20 mouse cellular contexts compared by ENCODE assay signal in genomic region chr16:30654226-30654625, GRCm38 (mm10). TPM values are rescaled to one million over a fixed set of nuclear protein-coding genes. Genes with fewer than 3 reads are reported as not detected.
A peak's percentile ranks its signal among the peaks of the same experiment; 100 is the strongest.
DNase-seq lines count a peak whose midpoint lies in the region; ATAC-seq and TF ChIP-seq lines count a peak whose summit lies in the region.
"Had no signal": no experiment of that assay in that cellular context is flagged by ENCODE, and none has a peak within 500 bp of the region (broad histone marks: within the 10 kb centered on the region; RNA-seq: fewer than 3 reads in every experiment).

No protein-coding gene starts in this region.

- peaks cover 23% of the 10 kb centered on the region for H3K4me1 ChIP-seq in lung, embryonic 15.5 days
- H3K4me1 ChIP-seq in lung, postnatal 0 days (ENCODE audit: insufficient read depth, low read depth, low read length) = no peaks in the 10 kb centered on the region
- no peaks in the 10 kb centered on the region for H3K4me1 ChIP-seq in heart, postnatal 0 days (ENCODE audit: control insufficient read depth, insufficient read depth)
- peaks cover 20% of the 10 kb centered on the region for H3K4me1 ChIP-seq in midbrain, embryonic 10.5 days
- H3K4me1 ChIP-seq: liver, embryonic 12.5 days; neural tube, embryonic 12.5 days had no signal

- H3K4me3 ChIP-seq in lung, embryonic 15.5 days = no peak overlapping the region
- no peak overlapping the region for H3K4me3 ChIP-seq in lung, postnatal 0 days (ENCODE audit: low read depth, low read length)
- no peak overlapping the region for H3K4me3 ChIP-seq in heart, postnatal 0 days (ENCODE audit: low read depth, low read length)
- no peak overlapping the region for H3K4me3 ChIP-seq in midbrain, embryonic 10.5 days
- H3K4me3 ChIP-seq: forebrain, embryonic 12.5 days; hindbrain, embryonic 15.5 days; limb, embryonic 12.5 days; liver, embryonic 12.5 days; midbrain, embryonic 12.5 days; neural tube, embryonic 12.5 days had no signal

- H3K4me2 ChIP-seq in lung, embryonic 15.5 days = no peak overlapping the region
- H3K4me2 ChIP-seq in lung, postnatal 0 days (replicated peaks; ENCODE audit: low read depth, low read length) = no peak overlapping the region
- H3K4me2 ChIP-seq in heart, postnatal 0 days (ENCODE audit: low read depth, low read length) = no peak overlapping the region
- H3K4me2 ChIP-seq: forebrain, embryonic 12.5 days; hindbrain, embryonic 15.5 days; limb, embryonic 12.5 days; liver, embryonic 12.5 days; lung, embryonic 14.5 days; midbrain, embryonic 12.5 days; neural tube, embryonic 12.5 days had no signal

- peak overlapping the region; percentile 75 for H3K27ac ChIP-seq in lung, embryonic 15.5 days
- no peak overlapping the region for H3K27ac ChIP-seq in lung, postnatal 0 days (ENCODE audit: low read length)
- peak overlapping the region; percentile 64 for H3K27ac ChIP-seq in heart, postnatal 0 days (ENCODE audit: low read depth)
- H3K27ac ChIP-seq in midbrain, embryonic 10.5 days (replicated peaks) = no peak overlapping the region
- H3K27ac ChIP-seq: forebrain, embryonic 12.5 days; kidney, postnatal 0 days; limb, embryonic 12.5 days; liver, embryonic 12.5 days; midbrain, embryonic 12.5 days; neural tube, embryonic 12.5 days had no signal

- no peak for TF ChIP-seq EP300 in lung, postnatal 0 days (IDR thresholded peaks at IDR 0.05)
- TF ChIP-seq EP300 in heart, postnatal 0 days (IDR thresholded peaks at IDR 0.05; ENCODE audit: low read depth) = no peak

- intact Hi-C loops in left cerebral cortex, postnatal 10 days (cut with DNase I) = loop anchor here (5.0 kb wide), 1 partner anchor 52 kb away; no protein-coding TSS in a partner anchor

- H3K36me3 ChIP-seq in lung, embryonic 15.5 days = no peaks in the 10 kb centered on the region
- H3K36me3 ChIP-seq in lung, postnatal 0 days (ENCODE audit: insufficient read depth, low read length) = no peaks in the 10 kb centered on the region
- H3K36me3 ChIP-seq in heart, postnatal 0 days (replicated peaks; ENCODE audit: control insufficient read depth, insufficient read depth, low read length) = no peaks in the 10 kb centered on the region
- no peaks in the 10 kb centered on the region for H3K36me3 ChIP-seq in midbrain, embryonic 10.5 days
- H3K36me3 ChIP-seq: forebrain, embryonic 12.5 days; hindbrain, embryonic 15.5 days; limb, embryonic 12.5 days; liver, embryonic 12.5 days; midbrain, embryonic 12.5 days; neural tube, embryonic 12.5 days had no signal

- ATAC-seq in lung, embryonic 15.5 days (ENCODE audit: borderline replicate concordance, extremely low read depth, low FRiP score, low TSS enrichment) = no peak
- no peak for ATAC-seq in lung, postnatal 0 days
- ATAC-seq in heart, postnatal 0 days (ENCODE audit: insufficient read depth, low read depth) = no peak
- ATAC-seq: CD4-positive, CD25-positive, alpha-beta regulatory T cell, adult 4 months; intestine, embryonic 16.5 days; liver, embryonic 12.5 days had no signal

- no peak for TF ChIP-seq CTCF in lung, postnatal 0 days (IDR thresholded peaks at IDR 0.05)
- no peak for TF ChIP-seq CTCF in heart, postnatal 0 days (IDR thresholded peaks at IDR 0.05; ENCODE audit: low read depth)

- no peak overlapping the region for H3K9ac ChIP-seq in lung, embryonic 15.5 days
- no peak overlapping the region for H3K9ac ChIP-seq in lung, postnatal 0 days (replicated peaks; ENCODE audit: low read depth)
- H3K9ac ChIP-seq in heart, postnatal 0 days (replicated peaks; ENCODE audit: low read depth, low read length) = no peak overlapping the region
- H3K9ac ChIP-seq: forebrain, embryonic 12.5 days; hindbrain, embryonic 15.5 days; limb, embryonic 12.5 days; liver, embryonic 12.5 days; lung, embryonic 14.5 days; midbrain, embryonic 12.5 days; neural tube, embryonic 12.5 days had no signal

- 68% methylated on average over 9 of the region's 9 CpGs for WGBS in lung, embryonic 15.5 days
- WGBS in lung, postnatal 0 days = 63% methylated on average over 9 of the region's 9 CpGs
- 53% methylated on average over 9 of the region's 9 CpGs for WGBS in heart, postnatal 0 days
- 88% methylated on average over 9 of the region's 9 CpGs for WGBS in midbrain, embryonic 10.5 days

- peak; percentile 50 for DNase-seq in adrenal gland, postnatal 14 days
- no peak for DNase-seq in adrenal gland, postnatal 36 days
- DNase-seq in lung, postnatal 0 days (ENCODE audit: low spot score) = no peak
- no peak for DNase-seq in heart, postnatal 0 days (ENCODE audit: low spot score)
- DNase-seq in midbrain, embryonic 10.5 days (ENCODE audit: low spot score) = no peak
- DNase-seq in left cerebral cortex, postnatal 10 days (ENCODE audit: extremely low spot score in 1 of 2, low spot score in 2 of 2) = no peak
- DNase-seq in embryo, embryonic 10 days (ENCODE audit: low spot score) = no peak
- DNase-seq: lung, embryonic 14.5 days; thymus, adult 18-20 months; thymus, postnatal 4 days had no signal

- no peaks in the 10 kb centered on the region for H3K9me3 ChIP-seq in lung, embryonic 15.5 days
- H3K9me3 ChIP-seq in lung, postnatal 0 days (ENCODE audit: low read length) = no peaks in the 10 kb centered on the region
- peaks cover 3% of the 10 kb centered on the region; the same call in 1 of the 2 replicates for H3K9me3 ChIP-seq in heart, postnatal 0 days (replicated peaks; ENCODE audit: control insufficient read depth, low read length)
- H3K9me3 ChIP-seq in midbrain, embryonic 10.5 days (replicated peaks) = no peaks in the 10 kb centered on the region; the same call in 1 of the 2 replicates
- H3K9me3 ChIP-seq: forebrain, embryonic 12.5 days; liver, embryonic 12.5 days; neural tube, embryonic 12.5 days had no signal

- no peaks in the 10 kb centered on the region for H3K27me3 ChIP-seq in lung, embryonic 15.5 days
- H3K27me3 ChIP-seq in lung, postnatal 0 days (replicated peaks; ENCODE audit: insufficient read depth, low read length) = no peaks in the 10 kb centered on the region
- H3K27me3 ChIP-seq in heart, postnatal 0 days (ENCODE audit: control insufficient read depth, insufficient read depth, low read length) = no peaks in the 10 kb centered on the region
- H3K27me3 ChIP-seq in midbrain, embryonic 10.5 days (ENCODE audit: low read depth, poor library complexity, severe bottlenecking) = no peaks in the 10 kb centered on the region
- H3K27me3 ChIP-seq: hindbrain, embryonic 15.5 days; limb, embryonic 12.5 days; liver, embryonic 12.5 days; midbrain, embryonic 12.5 days; neural tube, embryonic 12.5 days had no signal

RNA-seq across cellular contexts. Expression of gene Fam43a, which starts 54.7 kb away (rescaled TPM):
- total RNA-seq in adrenal gland, postnatal 14 days (2021) = 33.6 and 48.4 TPM in 2 replicates
- total RNA-seq in adrenal gland, postnatal 36 days (2021) = 10 to 100 TPM; 23.6 to 27.5 TPM
- 23.6 and 25.8 TPM in 2 replicates for polyA plus RNA-seq in lung, embryonic 15.5 days (2015; fragmentation: Nextera tagmentation; extraction: Ambion mirVana)
- polyA plus RNA-seq in lung, postnatal 0 days (2015; fragmentation: Nextera tagmentation; extraction: Ambion mirVana) = 19.5 and 20.9 TPM in 2 replicates
- 40.6 and 46.0 TPM in 2 replicates for total RNA-seq in heart, postnatal 0 days (2014; rRNA removed; ENCODE audit: low replicate concordance)
- 16.2 and 17.1 TPM in 2 replicates for polyA plus RNA-seq in heart, postnatal 0 days (2015; fragmentation: Nextera tagmentation; extraction: Ambion mirVana)
- 11.4 TPM in 2 replicates for polyA plus RNA-seq in midbrain, embryonic 10.5 days (2016; fragmentation: Nextera tagmentation; extraction: Ambion mirVana)
- 10 to 100 TPM; 11.5 to 15.3 TPM for total RNA-seq in left cerebral cortex, postnatal 10 days (2021)

Comparison
In these comparisons a context has a peak if more than half of its experiments do, and no peak if none do; other contexts are left out.
1. H3K27ac ChIP-seq: peak in lung, embryonic 15.5 days (single experiment) and heart, postnatal 0 days (single experiment); none in lung, postnatal 0 days (single experiment) and midbrain, embryonic 10.5 days (single experiment).